In the genomic region with DNA sequence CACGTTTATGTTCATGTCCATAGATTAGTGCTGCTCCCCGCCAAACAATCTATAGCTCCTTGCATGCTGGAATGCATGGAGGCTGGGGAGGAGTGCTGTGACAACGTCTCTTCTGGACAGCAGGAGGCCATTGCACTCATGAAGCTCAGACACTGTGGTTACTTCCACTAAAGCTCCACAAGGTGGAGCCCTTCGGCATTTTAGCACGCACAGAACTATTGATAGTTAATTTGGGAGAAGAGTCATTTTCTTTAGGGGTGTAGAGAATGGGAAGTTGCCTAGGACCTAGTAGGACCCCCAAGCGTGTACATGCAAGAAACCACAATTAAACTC, we compare ENCODE assay signal across 8 mouse cellular contexts. TPM values are rescaled to one million over a fixed set of nuclear protein-coding genes. Genes with fewer than 3 reads are reported as not detected.
DNase-seq lines count a peak whose midpoint lies in the region; ATAC-seq and TF ChIP-seq lines count a peak whose summit lies in the region.

No protein-coding gene starts in this region.

- H3K4me1 ChIP-seq in embryonic facial prominence, embryonic 11.5 days (ENCODE audit: control insufficient read depth, insufficient read depth, low read length): no peaks in the 10 kb centered on the region

- no peak overlapping the region for H3K4me2 ChIP-seq in embryonic facial prominence, embryonic 11.5 days (ENCODE audit: low read depth, low read length)

- H3K9ac ChIP-seq in embryonic facial prominence, embryonic 11.5 days (replicated peaks; ENCODE audit: low read length): 0 out of 2 replicates have a peak overlapping the region, but pooled peaks have one; percentile 32

- H3K9me3 ChIP-seq in embryonic facial prominence, embryonic 11.5 days (replicated peaks; ENCODE audit: control insufficient read depth, low read length): no peaks in the 10 kb centered on the region

- no peak for ATAC-seq in Patski
- ATAC-seq in embryonic facial prominence, embryonic 11.5 days (replicated peaks; ENCODE audit: insufficient number of reproducible peaks, low FRiP score, low TSS enrichment, low read depth): peak; percentile 63
- ATAC-seq in monocyte, adult 5-6 weeks (replicated peaks; ENCODE audit: insufficient number of reproducible peaks, low FRiP score, low TSS enrichment, poor library complexity, severe bottlenecking): peak; percentile 70; the same call in 1 of the 2 replicates

- no peaks in the 10 kb centered on the region for H3K36me3 ChIP-seq in embryonic facial prominence, embryonic 11.5 days (replicated peaks; ENCODE audit: control insufficient read depth, insufficient read depth, low read depth, low read length)

- CTCF ChIA-PET in Patski (lab: Charles Lee): interaction anchor here (0.6 to 1.7 kb wide), 13 partner anchors 11 to 97 kb away, joined by 3 to 10 read pairs (median 4); a partner anchor contains a TSS

- WGBS in embryonic facial prominence, embryonic 11.5 days: 1% methylated on average over 6 of the region's 6 CpGs

- H3K4me3 ChIP-seq in embryonic facial prominence, embryonic 11.5 days (ENCODE audit: low read depth, low read length): no peak overlapping the region

- intact Hi-C loops in left cerebral cortex, postnatal 14 days (cut with DNase I): loop anchor here (1.0 to 5.0 kb wide), 2 partner anchors 34 to 90 kb away; no protein-coding TSS in a partner anchor

- in situ Hi-C loops in Patski (cut with MboI; ENCODE audit: low pct_unique_long_range_greater_than_20kb): loop anchor here (5.0 kb wide), 1 partner anchor 94 kb away; a partner anchor contains a TSS

- DNase-seq in left cerebral cortex, adult 18-20 months (ENCODE audit: low spot score in 2 of 2): peak; percentile 33 to 36
- no peak for DNase-seq in left cerebral cortex, adult 8-10 months (ENCODE audit: low spot score in 2 of 2)
- no peak for DNase-seq in Patski (ENCODE audit: low read depth, low spot score)
- peak; percentile 87 for DNase-seq in embryonic facial prominence, embryonic 11.5 days (ENCODE audit: low spot score)
- peak; percentile 54 for DNase-seq in heart, postnatal 4 days
- peak; percentile 49 to 63 for DNase-seq in left cerebral cortex, postnatal 14 days (ENCODE audit: low spot score in 2 of 2)
- DNase-seq in thymus, postnatal 4 days: peak; percentile 56

- POLR2A ChIA-PET in Patski (lab: Charles Lee): interaction anchor here (0.6 kb wide), 1 partner anchor 96 kb away, joined by 4 read pairs; no protein-coding TSS in a partner anchor

- peak; percentile 84 for TF ChIP-seq CTCF in Patski (IDR thresholded peaks at IDR 0.05)

- no peak overlapping the region for H3K27ac ChIP-seq in embryonic facial prominence, embryonic 11.5 days (replicated peaks; ENCODE audit: low read depth, low read length)

- peaks cover 9% of the 10 kb centered on the region for H3K27me3 ChIP-seq in Patski
- no peaks in the 10 kb centered on the region for H3K27me3 ChIP-seq in embryonic facial prominence, embryonic 11.5 days (ENCODE audit: control insufficient read depth, insufficient read depth, low read length)

RNA-seq across cellular contexts. Expression of a gene that starts 10.4 kb away (rescaled TPM):
- total RNA-seq in left cerebral cortex, adult 18-20 months (2021): 10 to 100 TPM; 30.8 to 33.2 TPM
- total RNA-seq in left cerebral cortex, adult 8-10 months (2022): 10 to 100 TPM; 32.9 to 39.3 (median 37.3) TPM
- 31.1 TPM for polyA plus RNA-seq in Patski (2021)
- 20.9 and 24.5 TPM in 2 replicates for polyA plus RNA-seq in embryonic facial prominence, embryonic 11.5 days (2014; fragmentation: Nextera tagmentation; extraction: Ambion mirVana)
- total RNA-seq in heart, postnatal 4 days (2021): 10 to 100 TPM; 16.0 to 18.4 TPM
- 10 to 100 TPM; 34.0 to 35.3 TPM for total RNA-seq in left cerebral cortex, postnatal 14 days (2021)
- total RNA-seq in monocyte, adult 5-6 weeks (2017): 3.2 to 19.3 TPM (median 3.9 TPM) in 3 replicates

RNA-seq across cellular contexts. Expression of a gene that starts 46.8 kb away (rescaled TPM):
- total RNA-seq in left cerebral cortex, adult 18-20 months (2021): under 1 TPM in 1 of 2 experiments, not detected in 1; 0.37 TPM
- total RNA-seq in left cerebral cortex, adult 8-10 months (2022): not detected
- polyA plus RNA-seq in Patski (2021): 1.6 TPM
- 2.4 and 3.9 TPM in 2 replicates for polyA plus RNA-seq in embryonic facial prominence, embryonic 11.5 days (2014; fragmentation: Nextera tagmentation; extraction: Ambion mirVana)
- 10 to 100 TPM; 10.4 to 13.7 TPM for total RNA-seq in heart, postnatal 4 days (2021)
- under 1 TPM; 0.66 to 0.88 TPM for total RNA-seq in left cerebral cortex, postnatal 14 days (2021)
- 0.97 TPM in 1 of 3 replicates, not detected in the others for total RNA-seq in monocyte, adult 5-6 weeks (2017)

Comparison
In these comparisons a context has a peak if more than half of its experiments do, and no peak if none do; other contexts are left out.
1. DNase-seq: peak in left cerebral cortex, adult 18-20 months (2 of 2), embryonic facial prominence, embryonic 11.5 days (single experiment), heart, postnatal 4 days (single experiment), left cerebral cortex, postnatal 14 days (2 of 2) and thymus, postnatal 4 days (single experiment); none in left cerebral cortex, adult 8-10 months (0 of 2) and Patski (single experiment).